Mouse (Mus musculus) left cerebral cortex, postnatal 14 days (tissue): ENCODE results near the gene Gm2001. TPM values are rescaled to one million over a fixed set of nuclear protein-coding genes. Genes with fewer than 3 reads are reported as not detected.
"Not testable (repeated sequence)": the region's sequence is repeated elsewhere in the genome, so short reads cannot be mapped to it uniquely, and the experiment has no call there.

Experiments used
- DNase-seq, 2 experiments: peaks; one replicate each; pipeline ENCODE4 v3.0.0; 2021 to 2022; ENCODE audit warnings: low spot score in 2 of 2, mixed read lengths in 1 of 2
- intact Hi-C: fragments of 180-260 bp; cut with DNase I; formaldehyde crosslinking; loops from one replicate; pipeline ENCODE4 v1.15.1; 2025
- long read RNA-seq, 2 experiments: library from polyadenylated mRNA; stranded (forward); transcript quantifications; one replicate each; pipeline ENCODE4 v2.0.0; 2021
- total RNA-seq, 2 experiments: library from RNA; stranded (reverse); gene quantifications; 2 replicates each; pipeline ENCODE4 v1.2.3; 2021

Gene Gm2001
- not detected for total RNA-seq
- long read RNA-seq, experiment 1 = 0 reads
- long read RNA-seq, experiment 2 = 0 reads

DNA sequence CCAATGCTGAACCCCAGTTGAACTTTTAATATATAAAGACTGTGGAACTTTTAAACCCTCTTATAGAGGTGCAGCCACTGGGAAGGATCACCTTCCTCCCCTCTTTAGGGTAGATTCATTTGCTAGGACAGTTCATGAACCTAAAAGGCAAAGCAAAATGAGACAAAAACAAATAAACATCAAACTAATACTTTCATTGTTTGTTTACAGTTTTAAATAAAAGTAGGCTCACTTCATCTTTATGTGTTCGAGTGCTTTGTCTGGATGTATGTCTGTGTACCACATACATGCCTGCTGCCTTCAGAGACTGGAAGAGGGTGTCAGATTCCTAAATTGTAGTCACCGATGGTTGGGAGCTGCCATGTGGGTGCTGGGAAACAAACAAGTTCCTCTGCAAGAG, at the start of gene Gm2001:
TSS of gene Gm2001 (minus strand) at position 101 of the 400 bp plus-strand sequence.
- DNase-seq, intact Hi-C loops: not testable (repeated sequence)

DNA sequence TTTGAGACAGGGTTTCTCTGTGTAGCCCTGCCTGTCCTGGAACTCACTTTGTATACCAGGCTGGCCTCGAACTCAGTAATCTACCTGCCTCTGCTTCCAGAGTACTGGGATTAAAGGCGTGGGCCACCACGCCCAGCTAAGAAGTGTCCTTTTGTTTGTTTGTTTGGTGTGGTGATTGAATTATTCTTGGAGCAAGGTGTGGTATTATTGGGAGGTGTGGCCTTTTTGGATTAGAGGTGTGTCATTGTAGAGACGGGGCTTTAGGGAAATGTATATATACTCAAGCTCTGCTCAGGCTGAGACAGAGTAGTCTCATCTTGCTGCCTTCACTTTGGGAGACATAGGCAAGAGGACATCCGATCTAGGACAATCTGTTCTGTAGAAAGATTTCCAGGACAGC, 31.6 kb upstream of the Gm2001 start, which contains the start of gene Gm2016:
TSS of gene Gm2016 (plus strand) at position 301 of the 400 bp plus-strand sequence.
- DNase-seq, intact Hi-C loops: not testable (repeated sequence)

DNA sequence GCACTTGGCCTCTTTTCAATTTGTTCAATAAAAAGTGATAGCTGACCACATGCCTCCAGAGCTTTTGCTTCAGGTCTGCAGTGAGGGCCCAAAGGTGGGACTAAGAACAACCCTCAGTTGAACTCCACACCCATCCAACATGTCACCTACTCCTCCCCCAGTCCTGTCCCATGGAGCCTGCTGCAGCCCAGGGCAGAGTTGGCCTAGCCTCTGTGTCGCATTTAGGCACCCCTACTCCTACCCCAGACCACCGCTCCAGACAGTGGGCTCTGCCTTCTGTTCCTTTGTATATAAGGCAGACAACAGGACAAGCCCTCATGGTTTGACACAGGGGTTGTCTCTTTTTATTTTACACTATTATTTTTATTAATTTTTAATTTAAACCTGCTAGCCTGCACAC, 21.9 kb upstream of the Gm2001 start:
- intact Hi-C loops, DNase-seq: not testable (repeated sequence)

DNA sequence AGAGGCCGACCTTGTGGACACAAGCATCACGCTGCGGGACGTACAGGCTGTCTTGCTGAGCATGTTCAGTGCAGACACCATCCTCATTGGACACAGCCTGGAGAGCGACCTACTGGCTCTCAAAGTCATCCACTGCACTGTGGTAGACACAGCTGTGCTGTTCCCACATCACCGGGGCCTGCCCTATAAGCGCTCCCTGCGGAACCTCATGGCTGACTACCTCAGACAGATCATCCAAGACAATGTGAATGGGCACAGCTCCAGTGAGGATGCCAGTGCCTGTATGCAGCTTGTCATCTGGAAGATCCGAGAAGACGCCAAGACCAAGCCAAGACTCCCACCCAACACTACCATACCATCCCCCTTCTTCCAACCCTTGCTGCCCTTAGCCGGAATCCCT, 21.5 kb upstream of the Gm2001 start:
- DNase-seq = not testable (repeated sequence)

DNA sequence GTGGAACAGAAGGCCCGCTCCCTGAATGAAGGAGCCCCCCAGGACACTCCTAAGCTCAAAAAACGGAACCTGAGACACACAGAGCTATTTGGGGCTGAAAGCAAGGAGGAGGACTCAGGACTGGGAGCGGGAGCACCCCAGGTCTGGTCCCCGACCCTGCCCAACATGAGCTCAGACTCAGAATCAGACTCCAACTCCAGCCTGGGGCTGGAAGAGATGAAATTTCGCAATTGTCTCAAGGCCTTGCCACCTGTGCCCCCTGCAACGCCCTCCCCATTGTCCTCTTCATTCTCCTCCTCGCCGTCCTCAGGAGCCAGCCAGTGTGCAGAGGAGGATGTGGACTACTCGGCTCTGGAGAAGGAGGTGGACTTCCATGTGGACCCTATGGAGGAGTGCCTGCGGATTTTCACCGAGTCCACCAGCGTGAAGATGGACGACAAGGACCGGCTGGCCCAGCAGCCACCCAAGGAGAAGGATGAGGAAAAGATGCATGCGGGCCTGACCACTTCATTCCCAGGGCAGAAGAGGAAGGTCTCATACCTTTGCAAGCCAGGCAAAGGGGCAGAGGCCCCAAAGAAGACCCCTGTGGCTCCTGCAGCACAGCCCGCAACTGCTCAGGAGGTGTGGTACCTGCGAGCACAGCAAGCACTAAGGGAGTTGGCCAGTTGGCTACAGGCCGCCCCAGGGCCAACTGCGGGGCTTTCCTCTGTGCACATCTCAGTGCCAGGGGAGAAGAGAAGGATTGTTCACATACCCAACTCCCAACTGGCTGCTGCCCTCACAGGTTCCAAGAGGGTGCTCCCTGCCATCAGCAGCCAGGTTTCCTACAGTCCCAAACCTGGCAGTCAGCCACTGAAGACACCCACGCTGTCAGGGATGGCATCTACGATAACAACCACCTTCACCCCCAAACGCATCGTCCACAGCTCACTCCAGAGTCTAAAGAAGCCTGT, 19.9 kb upstream of the Gm2001 start:
- DNase-seq, intact Hi-C loops: not testable (repeated sequence)

More for the DNA sequence above, 21.5 kb upstream of the Gm2001 start:
- intact Hi-C loops = not testable (repeated sequence)

DNA sequence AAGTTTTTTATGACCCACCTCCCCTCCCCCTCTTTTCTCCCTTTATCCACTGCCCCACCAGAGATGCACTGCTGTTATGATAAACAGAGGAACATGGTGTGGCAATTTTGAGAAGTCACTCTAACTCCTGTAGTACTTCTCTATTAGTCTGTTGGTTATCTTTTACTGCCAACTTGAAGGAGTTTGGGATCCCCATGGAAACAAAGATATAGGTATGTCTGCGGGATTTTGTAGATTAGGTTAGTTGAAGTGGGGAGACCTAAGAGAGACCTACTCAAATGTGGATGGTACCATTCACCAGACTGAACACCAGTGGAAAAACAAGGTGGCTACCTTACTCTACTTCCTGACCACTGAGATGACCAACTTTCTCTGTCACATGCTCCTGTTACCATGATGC, 13.9 kb upstream of the Gm2001 start:
- DNase-seq, intact Hi-C loops: not testable (repeated sequence)

DNA sequence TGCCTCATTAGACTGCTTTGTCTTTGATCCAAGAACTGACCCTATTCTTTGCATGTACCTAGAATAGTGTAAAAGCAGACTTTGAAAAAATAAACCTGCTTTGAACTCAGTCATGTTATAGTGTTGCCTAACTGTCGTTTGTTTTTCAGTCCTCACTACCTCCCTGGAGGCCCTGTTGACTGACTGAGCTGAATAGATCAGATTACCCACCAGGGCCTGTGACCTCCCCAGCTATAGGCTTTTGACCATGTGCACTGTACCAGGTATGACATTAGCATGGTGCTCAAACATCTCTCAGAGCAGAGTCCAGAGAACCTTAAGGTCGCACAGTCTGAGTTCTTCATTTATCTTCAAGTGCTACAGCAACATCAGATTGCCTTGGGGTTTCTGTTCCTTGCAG, 8.5 kb upstream of the Gm2001 start:
- intact Hi-C loops = not testable (repeated sequence)

DNA sequence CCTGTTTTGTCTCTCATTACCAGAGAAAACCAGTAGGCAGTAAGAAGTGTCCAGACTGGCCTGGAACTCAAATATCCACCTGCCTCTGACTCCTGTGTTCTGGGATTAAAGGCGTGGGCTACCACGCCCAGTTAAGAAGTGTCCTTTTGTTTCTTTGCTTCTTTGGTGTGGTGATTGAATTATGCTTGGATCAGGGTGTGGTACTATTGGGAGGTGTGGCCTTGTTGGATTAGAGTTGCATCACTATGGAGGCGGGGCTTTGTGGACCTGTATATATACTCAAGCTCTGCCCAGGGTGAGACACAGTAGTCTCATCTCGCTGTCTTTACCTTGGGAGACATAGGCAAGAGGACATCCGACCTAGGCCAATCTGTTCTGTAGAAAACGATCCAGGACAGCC, 25.9 kb downstream of the Gm2001 start, which contains the start of gene BB287469:
TSS of gene BB287469 (plus strand) at position 301 of the 400 bp plus-strand sequence.
- DNase-seq, intact Hi-C loops: not testable (repeated sequence)

More for the DNA sequence above, 8.5 kb upstream of the Gm2001 start:
- DNase-seq = not testable (repeated sequence)

DNA sequence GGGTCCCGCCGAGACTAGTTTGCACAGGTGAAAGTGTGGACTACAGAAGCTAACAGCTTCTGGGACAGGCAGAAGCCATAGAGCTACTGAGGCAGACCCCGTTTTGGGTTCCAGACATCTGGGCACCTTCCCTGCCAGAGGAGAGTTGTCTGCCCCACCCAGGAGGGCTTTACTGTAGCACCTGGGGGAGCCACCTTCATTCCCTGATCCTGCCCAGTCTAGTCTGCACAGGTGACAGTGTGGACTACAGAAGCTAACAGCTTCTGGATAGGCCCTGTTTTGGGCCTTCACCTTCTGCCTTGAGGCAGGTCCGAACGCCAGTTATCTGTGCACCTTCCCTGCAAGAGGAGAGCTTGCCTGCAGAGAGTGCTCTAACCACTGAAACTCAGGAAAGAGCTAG, 44.2 kb downstream of the Gm2001 start:
- intact Hi-C loops, DNase-seq: not testable (repeated sequence)

DNA sequence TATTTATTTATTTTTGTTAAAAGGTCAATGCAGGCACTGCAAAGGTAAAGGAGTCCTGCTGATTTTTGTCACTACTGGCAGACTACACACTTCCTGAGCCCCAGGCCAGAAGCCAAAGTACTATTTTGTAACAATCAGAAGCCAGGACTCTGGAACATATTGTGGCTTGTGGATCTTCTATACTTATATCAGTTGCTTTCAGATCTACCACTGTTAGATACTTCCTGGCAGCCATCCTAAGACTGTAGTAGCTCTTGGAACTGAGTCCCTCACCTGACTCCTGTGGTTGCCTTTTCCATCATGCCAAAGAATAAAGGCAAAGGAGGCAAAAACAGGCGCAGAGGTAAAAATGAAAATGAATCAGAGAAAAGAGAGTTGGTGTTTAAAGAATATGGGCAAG, 46.9 kb downstream of the Gm2001 start, which contains the start of gene Gm21936:
TSS of gene Gm21936 (plus strand) at position 301 of the 400 bp plus-strand sequence.
- DNase-seq, intact Hi-C loops: not testable (repeated sequence)

Other genes starting within 250 kb of the Gm2001 start
- gene Oog1, start 239.7 kb downstream of the Gm2001 start, total RNA-seq = not detected
- not detected for gene Gm4027, start 223.5 kb downstream of the Gm2001 start, total RNA-seq
- gene Gm16381, start 197.7 kb downstream of the Gm2001 start, total RNA-seq = not detected
- not detected for gene Gm21319, start 66.6 kb downstream of the Gm2001 start, total RNA-seq
- gene Gm21936, start 46.8 kb downstream of the Gm2001 start, total RNA-seq = not detected
- gene BB287469, start 25.8 kb downstream of the Gm2001 start, total RNA-seq = not detected
- gene Gm2016, start 31.7 kb upstream of the Gm2001 start, total RNA-seq = not detected
- not detected for gene Gm2022, start 53.0 kb upstream of the Gm2001 start, total RNA-seq
- not detected for gene Gm2035, start 77.5 kb upstream of the Gm2001 start, total RNA-seq
- gene Gm2042, start 111.7 kb upstream of the Gm2001 start, total RNA-seq = not detected
- not detected for gene Gm2075, start 169.5 kb upstream of the Gm2001 start, total RNA-seq
- gene Gm6803, start 176.4 kb upstream of the Gm2001 start, total RNA-seq = not detected
- gene Gm2056, start 184.7 kb upstream of the Gm2001 start, total RNA-seq = not detected
- gene Gm16368, start 241.4 kb upstream of the Gm2001 start, total RNA-seq = not detected